Mouse (Mus musculus): ENCODE data around the gene Tmem255b. TPM values are rescaled to one million over a fixed set of nuclear protein-coding genes. Genes with fewer than 3 reads are reported as not detected.

Tmem255b gene
- polyA plus RNA-seq, 1 experiment from 2014 or later, result 0.29 TPM

DNA sequence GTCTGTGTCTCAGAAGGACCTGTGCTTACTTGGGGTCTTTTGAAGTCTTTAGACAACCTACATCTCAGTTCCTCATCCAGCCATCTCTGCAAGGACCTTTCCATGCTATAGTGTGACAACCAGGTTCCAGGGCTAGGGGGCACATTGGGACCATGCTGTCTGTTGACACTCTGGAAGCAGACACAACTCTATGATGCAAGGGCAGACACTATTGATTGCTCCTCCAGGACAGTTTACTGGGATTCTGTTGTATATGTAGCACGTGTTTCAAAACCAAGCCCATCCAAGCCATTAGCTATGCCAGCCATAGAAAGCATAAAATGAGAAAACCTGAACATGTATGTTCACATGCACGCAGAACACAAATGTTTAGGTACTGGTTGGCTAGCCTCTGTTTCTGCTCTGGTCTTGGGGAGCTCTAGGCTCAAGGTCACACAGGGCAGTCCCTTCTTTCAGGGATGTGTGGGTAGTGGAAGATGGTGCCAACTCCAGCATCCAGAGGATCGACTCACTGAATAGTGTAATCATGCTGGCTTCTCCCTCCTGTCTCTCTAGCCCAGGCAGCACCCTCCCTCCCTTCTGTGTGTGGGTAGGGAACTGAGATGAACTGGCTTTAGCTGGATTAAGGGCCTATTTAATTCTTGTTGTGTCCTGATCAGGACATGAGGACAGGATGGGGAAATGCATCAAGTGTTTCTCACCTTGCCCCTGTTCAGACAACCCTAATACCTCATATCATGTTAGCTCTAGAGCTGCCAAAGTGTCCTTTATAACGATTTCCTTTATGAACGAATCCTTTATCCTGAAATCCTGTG, 78.8 kb downstream of the Tmem255b start:
- H3K9ac ChIP-seq (replicated peaks; ENCODE audit: low read depth, low read length), result no peak overlapping the region
- no peaks in the 10 kb centered on the region; the same call in 1 of the 2 replicates for H3K4me1 ChIP-seq (replicated peaks; ENCODE audit: control insufficient read depth, insufficient read depth, low read length)
- no peak overlapping the region for H3K4me2 ChIP-seq (ENCODE audit: low read length)
- 66% methylated on average over 5 of the region's 5 CpGs for WGBS
- no peak for ATAC-seq
- H3K9me3 ChIP-seq (ENCODE audit: control insufficient read depth, low read length), result no peaks in the 10 kb centered on the region
- no peak overlapping the region for H3K27ac ChIP-seq (ENCODE audit: low read length)
- H3K36me3 ChIP-seq (ENCODE audit: control insufficient read depth, insufficient read depth), result no peaks in the 10 kb centered on the region
- no peaks in the 10 kb centered on the region for H3K27me3 ChIP-seq (replicated peaks; ENCODE audit: control insufficient read depth, insufficient read depth, low read length)
- H3K4me3 ChIP-seq (replicated peaks; ENCODE audit: low read length), result no peak overlapping the region

DNA sequence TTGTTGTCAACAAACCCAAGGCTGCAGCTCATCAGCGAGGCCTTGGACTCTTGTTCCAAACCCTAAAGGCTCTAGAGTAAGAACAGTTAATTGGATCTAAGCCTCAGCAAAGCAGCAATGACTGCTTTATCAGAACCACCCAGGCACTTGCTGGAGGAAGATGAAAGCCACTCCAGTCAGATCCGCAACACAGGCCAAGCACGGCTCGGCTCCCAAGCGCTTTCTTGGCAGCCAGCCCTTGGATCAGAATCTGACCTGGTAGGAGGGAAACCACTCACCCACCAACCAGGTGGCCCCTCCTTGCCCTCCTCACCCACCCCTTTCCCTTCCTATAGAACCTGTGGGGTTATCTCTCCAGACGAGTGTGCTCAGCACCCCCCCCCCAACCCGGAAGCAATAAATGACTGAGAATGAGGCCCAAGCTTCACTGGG, 81.0 kb downstream of the Tmem255b start:
- WGBS, result 56% methylated on average over 7 of the region's 7 CpGs
- no peak for ATAC-seq

DNA sequence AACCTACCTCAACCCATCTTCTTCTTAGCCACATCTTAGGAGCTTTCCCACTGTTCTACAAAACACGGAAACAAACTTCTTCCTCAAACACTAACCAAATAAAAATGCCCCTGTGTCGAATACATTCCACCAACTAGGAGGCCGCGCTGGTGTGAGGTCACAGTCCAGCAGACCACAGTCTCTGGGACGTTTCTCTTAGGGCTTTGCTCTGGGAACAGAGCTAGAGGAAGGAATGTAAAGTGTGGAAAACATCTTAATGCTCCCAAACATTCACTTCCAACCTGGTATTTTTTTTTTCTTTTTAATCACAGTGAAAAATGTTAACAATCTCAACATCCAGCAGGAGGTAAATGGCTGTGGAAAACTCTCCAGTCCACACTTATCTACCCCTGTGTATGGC, 81.7 kb downstream of the Tmem255b start:
- 0 out of 2 replicates have a peak, but pooled peaks cover 3% of the 10 kb centered on the region for H3K27me3 ChIP-seq (replicated peaks; ENCODE audit: control insufficient read depth, insufficient read depth, low read length)
- no peak overlapping the region for H3K9ac ChIP-seq (replicated peaks; ENCODE audit: low read depth, low read length)
- H3K4me1 ChIP-seq (replicated peaks; ENCODE audit: control insufficient read depth, insufficient read depth, low read length), result no peaks in the 10 kb centered on the region; the same call in 1 of the 2 replicates
- no peaks in the 10 kb centered on the region for H3K36me3 ChIP-seq (ENCODE audit: control insufficient read depth, insufficient read depth)
- no peaks in the 10 kb centered on the region for H3K9me3 ChIP-seq (ENCODE audit: control insufficient read depth, low read length)
- ATAC-seq, result no peak
- no peak overlapping the region for H3K4me3 ChIP-seq (replicated peaks; ENCODE audit: low read length)
- H3K4me2 ChIP-seq (ENCODE audit: low read length), result no peak overlapping the region
- WGBS, result 87% methylated on average over 5 of the region's 5 CpGs
- no peak overlapping the region for H3K27ac ChIP-seq (ENCODE audit: low read length)

More for the DNA sequence above, 81.0 kb downstream of the Tmem255b start:
- Histone ChIP-seq H3K27ac (ENCODE audit: low read length) (no peak overlapping the region), H3K4me2 (ENCODE audit: low read length) (no peak overlapping the region), H3K4me3 (replicated peaks; ENCODE audit: low read length) (no peak overlapping the region), H3K9ac (replicated peaks; ENCODE audit: low read depth, low read length) (no peak overlapping the region), H3K36me3 (ENCODE audit: control insufficient read depth, insufficient read depth) (no peaks in the 10 kb centered on the region), H3K27me3 (replicated peaks; ENCODE audit: control insufficient read depth, insufficient read depth, low read length) (0 out of 2 replicates have a peak, but pooled peaks cover 3% of the 10 kb centered on the region), H3K4me1 (replicated peaks; ENCODE audit: control insufficient read depth, insufficient read depth, low read length) (no peaks in the 10 kb centered on the region; the same call in 1 of the 2 replicates), H3K9me3 (ENCODE audit: control insufficient read depth, low read length) (no peaks in the 10 kb centered on the region)

DNA sequence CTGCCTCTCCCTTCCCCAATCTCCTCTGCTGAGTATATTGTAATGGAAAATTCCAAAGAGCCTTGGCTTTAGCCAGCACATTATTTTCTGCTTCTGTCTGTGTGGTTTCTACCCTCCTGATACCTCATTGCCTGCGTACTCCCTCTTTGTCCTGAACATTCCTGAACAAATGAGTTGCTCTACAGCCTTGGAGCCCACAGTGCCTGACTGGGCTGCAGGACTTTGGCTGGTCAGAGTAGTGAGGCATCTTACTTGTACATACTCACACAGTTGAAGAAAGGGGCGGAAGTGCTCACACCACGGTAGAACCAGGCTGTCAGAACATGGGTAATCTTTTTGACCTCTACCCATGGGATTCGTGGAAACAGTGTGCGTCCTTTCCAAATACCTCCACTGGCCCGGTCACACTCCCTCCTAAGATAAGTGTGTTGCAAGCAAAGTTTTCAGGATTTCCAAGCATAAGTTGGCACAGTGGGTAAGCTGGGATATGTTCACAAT, 82.3 kb downstream of the Tmem255b start:
- H3K9ac ChIP-seq (replicated peaks; ENCODE audit: low read depth, low read length), result no peak overlapping the region
- H3K27ac ChIP-seq (ENCODE audit: low read length), result no peak overlapping the region
- no peaks in the 10 kb centered on the region for H3K9me3 ChIP-seq (ENCODE audit: control insufficient read depth, low read length)
- no peak for ATAC-seq
- 89% methylated on average over 6 of the region's 6 CpGs for WGBS
- no peaks in the 10 kb centered on the region for H3K36me3 ChIP-seq (ENCODE audit: control insufficient read depth, insufficient read depth)
- 0 out of 2 replicates have a peak, but pooled peaks cover 3% of the 10 kb centered on the region for H3K27me3 ChIP-seq (replicated peaks; ENCODE audit: control insufficient read depth, insufficient read depth, low read length)
- H3K4me2 ChIP-seq (ENCODE audit: low read length), result no peak overlapping the region
- no peaks in the 10 kb centered on the region; the same call in 1 of the 2 replicates for H3K4me1 ChIP-seq (replicated peaks; ENCODE audit: control insufficient read depth, insufficient read depth, low read length)
- H3K4me3 ChIP-seq (replicated peaks; ENCODE audit: low read length), result no peak overlapping the region

Other genes with a start within 250 kb of the Tmem255b start
- gene Grtp1, start 234.6 kb upstream of the Tmem255b start, polyA plus RNA-seq (2015; fragmentation: Nextera tagmentation; extraction: Ambion mirVana), result 19.7 and 21.1 TPM in 2 replicates
- not detected in 2 replicates for gene Adprhl1, start 181.0 kb upstream of the Tmem255b start, polyA plus RNA-seq (2015; fragmentation: Nextera tagmentation; extraction: Ambion mirVana)
- gene Dcun1d2, start 147.1 kb upstream of the Tmem255b start, polyA plus RNA-seq (2015; fragmentation: Nextera tagmentation; extraction: Ambion mirVana), result 40.8 TPM in 2 replicates
- 49.1 and 53.2 TPM in 2 replicates for gene Tmco3, start 147.0 kb upstream of the Tmem255b start, polyA plus RNA-seq (2015; fragmentation: Nextera tagmentation; extraction: Ambion mirVana)
- 130 and 151 TPM in 2 replicates for gene Tfdp1, start 96.4 kb upstream of the Tmem255b start, polyA plus RNA-seq (2015; fragmentation: Nextera tagmentation; extraction: Ambion mirVana)
- not detected in 2 replicates for gene Atp4b, start 38.4 kb upstream of the Tmem255b start, polyA plus RNA-seq (2015; fragmentation: Nextera tagmentation; extraction: Ambion mirVana)
- gene Grk1, start 30.1 kb upstream of the Tmem255b start, polyA plus RNA-seq (2015; fragmentation: Nextera tagmentation; extraction: Ambion mirVana), result not detected in 2 replicates
- 23.9 and 25.5 TPM in 2 replicates for gene Gas6, start 59.3 kb downstream of the Tmem255b start, polyA plus RNA-seq (2015; fragmentation: Nextera tagmentation; extraction: Ambion mirVana)
- gene 1700029H14Rik, start 127.3 kb downstream of the Tmem255b start, polyA plus RNA-seq (2015; fragmentation: Nextera tagmentation; extraction: Ambion mirVana), result not detected in 2 replicates
- 26.8 and 27.1 TPM in 2 replicates for gene Rasa3, start 242.4 kb downstream of the Tmem255b start, polyA plus RNA-seq (2015; fragmentation: Nextera tagmentation; extraction: Ambion mirVana)